Mouse (Mus musculus) liver, adult 2 months (tissue): ENCODE data around the gene Slc35e3.

Experiments used
- CTCF ChIP-seq: fragments of 200-500 bp; IDR thresholded peaks from 2 replicates; pipeline ENCODE4 v1.5.1; 2011; ENCODE audit warnings: low read depth, low read length, control low read depth
- POLR2A ChIP-seq: fragments of 200-500 bp; IDR thresholded peaks from 2 replicates; pipeline ENCODE4 v1.6.1; 2011; ENCODE audit warnings: low read length, control low read depth; ENCODE audit not compliant: insufficient read depth; ENCODE audit errors: extremely low read depth

- TF ChIP-seq CTCF (no peak), POLR2A (no peak)
Measured at GRCm38 (mm10) chr10:117757259-117757658, 11.1 kb upstream of the Slc35e3 start.
